Mouse (Mus musculus): Measurements from ENCODE around the gene Galr2. TPM values are rescaled to one million over a fixed set of nuclear protein-coding genes. Genes with fewer than 3 reads are reported as not detected.

Galr2 gene
- not detected for total RNA-seq (2021)
- long read RNA-seq, experiment 1, result 0 reads
- long read RNA-seq, experiment 2, result 0 reads

DNA sequence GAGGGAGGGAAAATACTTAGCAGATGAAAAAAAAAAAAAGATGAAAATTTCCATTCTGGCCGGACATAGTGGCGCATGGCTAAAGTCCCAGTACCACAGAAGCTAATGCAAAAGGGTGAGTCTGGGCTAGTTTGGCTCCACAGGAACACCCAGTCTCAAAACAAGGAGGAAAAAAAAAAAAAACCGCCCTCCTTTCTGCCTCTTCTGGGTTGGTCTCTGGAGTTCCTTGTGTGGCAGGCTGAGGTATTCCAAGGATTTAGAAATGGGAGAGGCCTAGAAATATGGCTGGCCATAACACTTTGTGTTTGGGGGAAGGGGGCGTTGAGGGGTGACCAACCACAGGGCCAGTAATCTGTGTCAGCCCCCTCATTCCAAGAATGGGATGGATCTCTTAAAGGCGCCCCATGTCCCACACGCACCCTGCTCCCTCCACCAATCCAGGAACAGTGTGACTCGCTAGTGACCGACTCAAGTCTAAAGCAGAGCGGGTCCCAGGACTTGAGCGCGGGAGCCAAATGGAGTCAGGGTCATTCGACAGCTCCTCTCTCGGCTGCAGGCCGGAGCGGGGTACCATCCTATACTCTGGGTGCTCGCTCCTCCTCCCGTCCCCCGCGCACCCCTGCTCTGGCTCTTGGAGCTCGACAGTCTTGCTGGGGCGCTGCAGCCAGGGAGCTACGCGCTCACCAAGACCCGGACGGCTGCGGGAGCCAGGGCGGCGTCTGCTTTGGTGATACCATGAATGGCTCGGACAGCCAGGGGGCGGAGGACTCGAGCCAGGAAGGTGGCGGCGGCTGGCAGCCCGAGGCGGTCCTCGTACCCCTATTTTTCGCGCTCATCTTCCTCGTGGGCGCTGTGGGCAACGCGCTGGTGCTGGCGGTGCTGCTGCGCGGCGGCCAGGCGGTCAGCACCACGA lies at the start of gene Galr2:
Gene Galr2, plus strand, starts transcription at position 189 of the 913 bp plus-strand sequence.
- no peak for DNase-seq (ENCODE audit: low spot score in 2 of 2)

DNA sequence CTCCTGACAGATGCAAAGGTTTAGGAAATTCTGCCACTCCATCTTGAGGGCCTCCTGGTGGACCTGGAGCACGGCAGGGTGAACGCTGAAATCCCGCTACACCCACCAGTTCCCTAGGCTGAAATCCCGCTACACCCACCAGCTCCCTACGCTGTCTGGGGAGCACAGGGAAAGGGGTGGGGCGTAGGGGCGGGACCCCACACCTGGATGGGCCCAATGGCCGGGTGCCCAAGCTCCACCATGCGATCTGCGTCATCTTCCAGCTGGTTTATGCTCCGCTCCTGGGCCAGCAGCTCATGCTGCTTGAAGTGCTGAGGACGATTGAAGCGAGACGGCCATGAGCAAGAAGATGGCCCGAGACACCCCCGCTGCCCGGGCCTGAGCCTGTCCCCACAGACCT lies 48.3 kb upstream of the Galr2 start:
- DNase-seq (ENCODE audit: low spot score in 2 of 2), result no peak

DNA sequence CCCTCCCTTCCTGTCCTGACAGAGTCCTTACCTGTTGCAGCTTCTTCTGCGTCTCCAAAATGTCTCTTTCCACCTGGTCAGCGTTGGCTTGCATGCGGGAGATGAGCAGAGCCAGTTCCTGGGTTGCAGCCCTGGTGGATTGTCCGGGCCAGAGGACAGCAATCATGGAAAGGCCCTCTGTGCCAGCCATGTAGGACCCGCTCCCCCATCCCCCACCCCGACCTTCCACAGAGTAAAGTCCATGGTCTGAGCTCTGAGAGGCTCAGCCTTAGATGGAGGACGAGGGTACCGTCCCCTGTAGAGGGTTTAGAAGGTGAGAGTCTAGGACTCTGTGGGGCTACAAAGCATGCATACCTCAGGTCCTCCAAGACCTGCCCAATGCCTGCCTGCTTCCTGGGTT lies 45.8 kb upstream of the Galr2 start:
- DNase-seq (ENCODE audit: low spot score in 2 of 2), result no peak

DNA sequence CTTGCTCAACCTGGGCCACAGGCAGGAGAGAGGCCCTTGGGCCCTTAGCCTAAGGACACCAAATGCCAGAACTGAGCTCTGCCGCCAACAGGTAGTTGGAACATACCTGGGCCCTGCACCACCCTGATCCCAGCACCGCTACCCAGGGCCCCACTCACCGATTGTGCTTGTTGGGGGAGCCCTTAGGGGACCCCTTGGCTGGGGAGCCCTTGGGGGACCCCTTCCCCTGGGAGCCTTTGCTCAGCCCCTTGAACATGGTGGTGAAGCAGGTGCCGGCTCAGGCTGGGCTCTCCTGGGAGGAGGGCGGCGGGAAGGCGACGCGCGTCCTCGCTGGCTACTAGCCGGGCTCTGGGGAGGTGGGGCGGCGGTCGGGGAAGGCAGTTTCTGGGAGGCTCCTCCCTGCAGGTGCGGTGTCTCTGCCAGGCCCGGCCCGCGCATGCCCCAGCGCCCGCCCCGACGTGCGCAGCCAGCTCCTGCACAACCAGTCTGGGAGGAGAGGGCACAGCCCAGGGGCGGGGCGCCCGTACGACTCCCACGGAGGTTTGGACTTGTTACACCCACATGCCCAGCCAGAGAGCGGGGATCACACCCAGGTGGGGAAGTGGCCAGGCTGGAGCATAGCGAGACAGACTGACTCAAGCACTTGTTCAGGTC lies 42.9 kb upstream of the Galr2 start, which contains the start of gene Evpl:
Gene Evpl, minus strand, starts transcription at position 336 of the 654 bp plus-strand sequence.
- no peak for DNase-seq (ENCODE audit: low spot score in 2 of 2)

DNA sequence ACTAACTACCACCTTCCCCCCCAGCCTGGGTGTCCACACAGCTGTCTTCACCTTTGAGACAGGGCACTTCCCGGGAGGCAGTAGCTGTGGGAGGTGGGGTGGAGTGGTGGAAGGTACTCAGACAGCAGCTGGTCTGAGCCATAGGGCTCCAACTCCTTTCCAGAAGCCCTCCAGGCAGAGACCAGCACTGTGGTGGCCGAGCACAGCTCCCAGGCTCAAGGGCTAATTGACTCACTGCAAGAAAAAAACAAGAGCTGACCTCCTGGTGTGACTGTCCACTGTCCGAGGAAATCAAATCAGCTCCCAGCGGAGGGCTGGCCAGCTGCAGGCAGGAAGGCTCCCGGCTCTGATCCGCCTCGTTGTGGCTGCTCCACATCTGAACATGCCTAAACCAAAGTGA lies 40.9 kb upstream of the Galr2 start:
- no peak for DNase-seq (ENCODE audit: low spot score in 2 of 2)

DNA sequence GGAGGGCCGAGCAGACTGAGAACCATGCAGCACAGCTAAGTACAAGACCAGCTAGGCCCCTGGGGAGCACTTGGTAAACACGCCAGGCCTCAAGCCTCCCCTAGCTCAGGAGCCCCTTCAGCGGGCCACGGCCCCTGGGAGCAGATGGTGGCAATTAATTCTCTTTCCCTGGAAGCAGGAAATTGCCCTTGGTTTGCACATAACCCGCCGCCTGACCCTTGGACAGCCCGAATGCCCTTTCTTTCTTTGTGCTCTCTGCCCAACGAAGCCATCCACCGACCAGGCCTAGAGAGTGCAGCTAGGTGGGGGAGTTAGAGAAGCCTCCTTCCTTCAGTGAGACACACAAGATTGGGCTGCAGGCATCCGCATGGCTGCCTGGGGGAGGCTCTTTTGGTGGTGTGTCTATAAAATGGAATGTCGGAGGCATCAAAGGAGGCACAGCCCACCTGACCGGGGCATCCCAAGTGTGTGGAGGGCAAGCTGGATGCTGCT lies 38.9 kb upstream of the Galr2 start:
- DNase-seq (ENCODE audit: low spot score in 2 of 2), result no peak

DNA sequence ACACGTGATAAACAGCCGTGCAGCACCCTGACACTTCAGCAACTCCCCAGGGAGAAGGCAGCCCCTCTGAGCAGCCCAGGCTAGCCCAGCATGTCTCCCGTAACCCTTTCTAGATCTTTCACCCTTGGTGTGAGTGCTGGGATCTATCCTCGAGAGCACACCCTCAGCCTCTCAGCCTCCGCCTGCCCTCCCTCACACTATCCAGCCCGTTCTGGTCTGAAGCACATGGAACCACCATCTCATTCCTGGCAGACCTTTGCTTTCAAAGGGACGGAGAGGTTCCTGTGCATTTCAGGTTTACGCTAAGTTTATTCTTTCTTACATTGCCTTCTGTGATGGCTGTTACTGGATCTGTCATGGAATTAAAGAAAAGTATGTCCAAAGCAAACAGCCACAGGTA lies 36.2 kb upstream of the Galr2 start:
- no peak for DNase-seq (ENCODE audit: low spot score in 2 of 2)

DNA sequence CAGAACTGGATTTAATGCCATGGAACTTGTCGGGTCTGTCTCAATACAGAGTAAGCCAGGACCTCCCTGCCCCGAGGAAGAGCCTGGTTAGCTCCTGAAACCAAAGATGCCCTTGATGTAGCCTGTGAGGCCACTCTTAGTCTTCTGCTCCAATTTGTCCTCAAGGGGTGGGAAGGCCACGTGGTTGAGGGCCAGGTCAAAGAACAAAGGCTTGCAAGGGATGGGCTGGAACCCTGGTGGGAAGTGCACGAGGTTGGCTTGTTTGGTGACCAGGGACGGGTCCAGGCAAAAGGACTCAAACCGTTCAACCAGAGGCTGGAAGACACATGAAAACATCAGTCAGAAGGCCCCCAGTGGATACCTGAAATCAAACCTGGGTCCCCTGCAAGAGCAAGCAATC lies 35.1 kb upstream of the Galr2 start:
- no peak for DNase-seq (ENCODE audit: low spot score in 2 of 2)

DNA sequence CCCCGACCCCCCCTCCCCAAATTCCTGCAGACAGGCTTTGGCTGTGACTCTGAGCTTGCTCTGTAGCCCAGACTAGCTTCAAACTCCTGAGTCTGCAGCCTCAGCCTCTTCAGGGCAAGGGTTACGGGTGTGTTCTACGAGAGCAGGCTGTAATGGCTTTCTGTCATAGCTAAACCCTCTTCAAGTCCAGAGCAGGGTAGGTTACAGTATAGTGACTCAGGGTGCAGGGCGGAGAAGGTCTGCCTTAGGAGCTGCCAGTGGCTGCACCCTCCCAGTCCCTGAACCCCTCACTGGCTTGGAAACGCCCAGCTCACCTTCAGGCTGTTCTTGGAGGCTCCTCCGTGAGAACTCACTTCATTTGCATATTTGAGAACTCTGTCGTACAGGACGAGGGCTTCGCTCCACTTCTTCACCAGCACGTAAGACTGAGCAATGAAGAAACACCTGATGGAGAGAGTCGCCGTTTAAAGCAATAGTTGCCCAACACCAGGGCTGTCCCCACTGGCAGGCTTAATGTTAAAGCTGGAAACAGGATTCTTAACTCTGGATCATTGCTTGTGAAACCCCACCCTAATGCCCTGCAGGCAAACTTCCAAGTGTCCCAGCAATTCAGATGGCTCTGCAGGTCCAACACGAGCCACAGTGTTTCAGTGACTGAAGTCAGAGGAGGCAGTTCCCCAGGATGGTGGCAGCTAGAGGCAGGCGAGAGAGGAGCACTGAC lies 33.1 kb upstream of the Galr2 start:
- DNase-seq (ENCODE audit: low spot score in 2 of 2), result no peak

DNA sequence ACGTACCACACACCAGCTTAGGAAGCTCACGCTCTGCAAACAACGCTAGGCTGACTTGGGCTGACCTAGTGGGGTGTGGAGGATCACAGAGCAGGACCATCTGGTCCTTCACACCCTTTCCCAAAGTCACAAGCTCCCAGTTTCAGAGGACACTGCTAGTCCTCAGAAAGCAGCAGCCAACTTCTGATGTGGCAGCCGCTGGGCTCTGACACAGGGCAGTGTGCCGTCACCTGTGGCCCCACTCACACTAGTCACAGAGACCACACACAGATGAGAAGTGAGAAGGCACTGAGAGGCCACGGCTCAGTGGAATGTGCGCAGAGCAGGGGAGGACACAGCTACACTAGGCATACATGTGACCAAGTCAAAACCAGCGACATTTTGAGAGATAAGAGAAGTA lies 29.8 kb upstream of the Galr2 start:
- no peak for DNase-seq (ENCODE audit: low spot score in 2 of 2)

DNA sequence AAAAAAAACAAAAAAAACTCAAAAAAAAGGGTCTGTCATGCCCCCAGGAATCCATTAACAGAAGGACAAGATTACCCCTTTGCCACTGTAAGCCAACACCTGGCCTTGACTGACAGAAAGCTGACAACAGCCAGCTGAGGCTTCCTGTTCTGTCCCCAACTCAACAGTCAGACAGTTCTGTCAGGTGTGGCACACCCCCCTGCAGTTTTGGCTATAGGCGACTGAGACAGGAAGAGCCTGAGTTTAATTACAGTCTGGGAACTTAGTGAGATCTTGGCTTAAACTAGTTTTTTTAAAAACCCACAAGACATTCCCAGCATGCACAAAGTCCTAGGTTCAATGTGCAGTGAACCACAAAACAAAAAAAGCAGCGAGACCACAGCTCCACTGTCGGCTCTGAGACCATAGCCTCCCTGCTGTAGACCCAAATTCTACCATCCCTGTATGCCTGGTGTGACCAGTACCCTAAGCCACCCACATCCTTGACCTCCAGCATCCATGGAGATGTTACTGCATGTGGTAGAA lies 27.6 kb upstream of the Galr2 start:
- DNase-seq (ENCODE audit: low spot score in 2 of 2), result no peak

DNA sequence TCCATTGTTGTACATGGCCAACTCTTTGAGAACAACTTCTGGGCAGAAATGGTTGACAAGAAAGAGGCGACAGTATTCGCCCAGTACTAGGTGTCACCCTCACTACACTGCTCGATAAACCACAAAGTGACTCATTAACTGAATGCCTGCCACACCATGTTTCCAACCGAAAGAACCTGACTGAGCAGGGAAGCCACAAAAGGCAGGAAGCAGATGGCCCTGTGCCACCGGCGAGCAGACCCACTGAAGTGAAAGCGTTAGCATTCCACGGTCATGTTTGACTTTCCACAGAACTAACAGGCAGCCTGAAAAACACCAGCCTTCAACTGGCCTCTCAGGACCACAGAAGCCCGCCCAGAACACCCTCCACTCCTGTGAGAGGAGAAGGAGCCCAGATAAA lies 26.1 kb upstream of the Galr2 start:
- no peak for DNase-seq (ENCODE audit: low spot score in 2 of 2)

DNA sequence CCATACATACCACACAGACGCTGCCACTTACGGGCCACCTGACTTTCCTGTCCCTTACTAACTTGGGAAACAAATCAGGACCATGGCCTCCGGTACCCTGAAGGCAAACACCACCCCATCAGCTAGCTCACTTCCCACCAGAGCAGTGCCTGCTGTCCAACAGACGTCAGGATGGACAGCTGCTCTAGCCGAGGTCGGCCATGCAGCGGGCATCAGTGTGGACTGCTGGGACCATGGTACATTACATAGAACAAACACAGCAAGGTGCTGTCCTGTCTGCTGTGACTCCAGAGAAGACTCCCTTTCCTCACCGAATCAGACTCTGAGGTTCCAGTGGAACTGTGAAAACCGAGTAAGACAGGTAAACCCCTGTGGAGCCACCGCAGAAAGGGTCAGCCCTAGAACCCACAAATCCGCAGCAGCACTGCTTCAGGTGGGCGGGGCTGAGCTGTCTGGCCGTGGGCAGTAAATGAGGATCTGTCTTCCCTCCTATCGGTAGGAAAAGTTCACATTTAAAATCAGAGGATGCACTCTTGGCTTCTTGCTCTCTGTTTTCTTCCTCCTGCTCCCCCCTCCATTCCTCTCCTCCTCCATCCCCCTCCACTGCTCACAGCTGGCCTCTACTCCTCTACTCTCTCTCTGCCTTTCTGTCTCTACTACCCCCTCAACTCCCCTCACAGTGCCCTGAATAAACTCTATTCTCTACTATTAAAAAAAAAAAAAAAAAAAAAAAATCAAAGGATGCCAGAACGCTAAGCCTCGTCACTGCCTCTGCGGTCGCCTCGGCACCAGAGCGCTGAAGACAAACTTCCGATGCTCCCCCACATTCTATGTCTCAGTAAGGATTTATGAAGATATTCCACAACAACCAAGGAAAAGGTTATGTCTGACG lies 25.4 kb upstream of the Galr2 start:
- DNase-seq (ENCODE audit: low spot score in 2 of 2), result no peak

DNA sequence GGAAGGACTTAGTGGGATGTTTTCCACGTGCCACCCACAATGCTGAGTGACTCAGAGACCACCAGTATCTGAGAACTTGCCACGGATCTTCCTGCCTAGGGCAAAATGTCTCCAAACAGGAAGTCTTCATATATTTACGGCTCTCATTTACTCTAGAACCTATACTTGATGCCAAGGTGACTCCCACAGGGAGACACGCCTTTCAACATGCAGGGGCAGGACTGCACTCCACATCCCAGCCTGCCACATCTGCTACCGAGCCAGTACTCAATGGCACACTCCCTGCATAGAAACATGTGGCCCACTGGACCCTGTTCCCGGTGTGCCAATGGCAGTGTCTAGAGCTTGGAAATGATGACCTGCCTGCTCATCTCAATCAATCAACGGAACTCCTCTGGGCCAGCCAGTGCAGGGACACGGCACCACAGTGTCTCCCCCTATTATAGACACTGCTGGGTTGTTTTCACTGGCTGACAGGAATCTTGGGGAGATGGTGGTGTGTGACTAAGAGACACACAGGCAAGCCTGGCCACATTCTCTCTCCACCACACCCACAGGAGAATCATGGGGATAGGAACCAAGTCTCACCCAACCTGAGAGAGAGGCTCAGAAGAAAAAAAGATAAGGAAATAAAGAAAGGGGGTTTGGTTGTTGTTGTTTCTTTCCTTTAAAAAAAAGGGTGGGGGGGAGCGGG lies 24.6 kb upstream of the Galr2 start:
- no peak for DNase-seq (ENCODE audit: low spot score in 2 of 2)

DNA sequence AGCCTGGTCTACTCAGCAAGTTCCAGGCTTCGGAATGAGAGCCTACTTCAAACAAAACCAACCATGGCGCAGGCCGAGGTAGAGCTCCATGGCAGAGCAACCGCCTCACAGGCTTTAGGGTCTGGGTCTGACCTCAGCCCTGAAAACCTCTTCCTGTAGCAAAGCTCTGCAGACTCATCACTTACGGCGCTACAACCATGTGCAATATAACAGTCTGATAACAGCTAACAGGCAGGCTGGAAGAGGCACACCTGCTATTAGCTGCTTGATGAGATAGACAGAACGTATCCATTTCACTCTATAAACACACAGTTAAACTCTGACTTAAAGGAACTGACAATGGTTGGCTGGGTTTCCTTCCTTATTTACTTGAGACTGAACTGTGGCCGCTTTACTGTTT lies 21.3 kb upstream of the Galr2 start:
- no peak for DNase-seq (ENCODE audit: low spot score in 2 of 2)

DNA sequence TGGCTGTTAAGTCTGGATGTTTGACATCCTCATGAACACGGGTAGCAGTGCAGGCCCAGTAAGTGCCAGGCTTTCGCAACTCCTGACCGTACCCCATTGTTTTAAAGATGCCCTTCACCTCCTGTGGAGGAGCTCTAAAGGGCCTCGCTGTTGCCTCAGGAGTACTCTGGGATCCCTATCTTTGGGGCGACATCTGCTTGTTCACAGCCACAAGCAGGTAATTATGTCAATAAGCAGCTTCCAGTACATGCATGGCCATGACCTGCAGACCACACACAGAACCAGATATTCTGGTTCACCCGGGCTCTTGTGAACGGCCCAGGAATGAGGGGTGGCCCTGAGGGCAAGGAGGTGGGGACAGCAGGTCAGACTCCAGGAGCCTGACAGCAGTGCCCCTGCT lies 20.5 kb upstream of the Galr2 start:
- no peak for DNase-seq (ENCODE audit: low spot score in 2 of 2)

DNA sequence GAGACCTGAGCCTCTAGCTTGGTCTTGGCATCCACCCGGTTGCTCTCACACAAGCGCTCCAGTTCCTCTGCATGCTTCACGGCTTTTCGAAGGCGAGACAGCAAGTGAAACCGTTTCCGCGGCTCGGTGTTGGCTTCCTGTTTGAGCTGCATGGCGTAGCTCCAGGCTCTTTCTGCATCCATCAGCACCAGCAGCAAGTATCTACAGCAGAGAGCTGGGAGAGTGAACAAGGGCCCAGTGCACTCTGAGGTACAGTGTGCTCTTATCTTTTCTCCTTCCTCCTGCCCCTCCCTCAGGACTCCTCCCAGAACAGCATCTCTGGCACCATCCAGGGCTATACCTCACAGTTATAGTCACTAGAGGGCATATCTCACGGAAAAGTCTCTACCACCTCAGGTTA lies 15.4 kb upstream of the Galr2 start:
- DNase-seq (ENCODE audit: low spot score in 2 of 2), result no peak

DNA sequence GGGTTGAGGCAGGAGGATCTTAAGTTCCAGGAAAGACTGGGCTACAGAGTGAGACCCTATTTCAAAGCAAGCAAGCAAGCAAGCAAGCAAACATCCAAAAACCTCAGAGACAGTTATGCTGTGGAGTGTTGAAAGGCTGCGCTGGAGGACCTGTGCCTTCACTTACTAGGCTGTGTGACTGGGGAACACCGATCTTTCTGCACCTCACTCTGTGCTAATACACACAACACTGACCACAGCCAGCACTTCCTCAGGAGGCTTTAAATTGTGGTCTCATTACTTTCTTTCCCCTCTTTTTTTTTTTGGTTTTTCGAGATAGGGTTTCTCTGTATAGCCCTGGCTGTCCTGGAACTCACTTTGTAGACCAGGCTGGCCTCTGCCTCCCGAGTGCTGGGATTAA lies 14.9 kb upstream of the Galr2 start:
- DNase-seq (ENCODE audit: low spot score in 2 of 2), result no peak

DNA sequence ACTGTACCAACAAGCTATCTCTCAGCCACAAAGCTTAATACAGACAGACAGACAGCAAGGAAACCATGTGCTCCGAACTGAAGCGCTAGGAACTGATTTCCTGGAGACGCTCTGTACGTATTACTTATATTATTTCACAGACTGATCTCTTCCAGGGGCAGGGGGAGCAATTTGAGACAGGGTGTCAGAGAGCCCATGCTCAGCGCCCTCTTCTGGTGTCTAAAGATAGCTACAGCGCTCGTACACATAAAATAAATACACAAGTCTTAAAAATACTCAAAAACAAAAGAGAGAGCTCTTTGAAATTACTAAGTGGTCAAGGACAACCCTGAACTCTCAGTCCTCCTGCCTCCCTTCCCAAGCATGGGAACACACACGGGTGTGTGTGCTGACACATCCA lies 13.1 kb upstream of the Galr2 start:
- DNase-seq (ENCODE audit: low spot score in 2 of 2), result no peak

DNA sequence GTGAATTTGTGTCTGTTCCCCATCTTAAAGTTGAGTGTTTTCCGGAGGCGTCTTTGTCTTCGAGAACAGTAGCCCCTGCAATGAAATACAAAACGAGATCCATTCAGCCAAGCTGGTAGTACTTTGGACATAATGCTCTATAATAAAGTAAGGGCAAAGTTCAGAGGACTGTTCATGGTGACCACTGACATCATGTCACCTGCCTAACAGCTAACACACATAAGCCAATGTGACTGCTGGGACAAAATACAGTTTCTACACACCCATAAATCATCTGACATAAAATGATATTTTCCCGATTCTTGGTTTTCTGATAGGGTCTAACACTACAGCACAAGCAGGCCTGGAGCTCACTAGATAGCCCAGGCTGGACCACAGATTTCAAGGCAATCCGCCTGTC lies 12.4 kb upstream of the Galr2 start:
- DNase-seq (ENCODE audit: low spot score in 2 of 2), result no peak

Measured in layer of hippocampus, postnatal 14 days (tissue).